Mouse (Mus musculus): ENCODE data around the gene Slc12a7. TPM values are rescaled to one million over a fixed set of nuclear protein-coding genes. Genes with fewer than 3 reads are reported as not detected.
A peak's percentile ranks its signal among the peaks of the same experiment; 100 is the strongest.

The Slc12a7 gene
- polyA plus RNA-seq, 1 experiment from 2014 or later, result 12.9 TPM

DNA sequence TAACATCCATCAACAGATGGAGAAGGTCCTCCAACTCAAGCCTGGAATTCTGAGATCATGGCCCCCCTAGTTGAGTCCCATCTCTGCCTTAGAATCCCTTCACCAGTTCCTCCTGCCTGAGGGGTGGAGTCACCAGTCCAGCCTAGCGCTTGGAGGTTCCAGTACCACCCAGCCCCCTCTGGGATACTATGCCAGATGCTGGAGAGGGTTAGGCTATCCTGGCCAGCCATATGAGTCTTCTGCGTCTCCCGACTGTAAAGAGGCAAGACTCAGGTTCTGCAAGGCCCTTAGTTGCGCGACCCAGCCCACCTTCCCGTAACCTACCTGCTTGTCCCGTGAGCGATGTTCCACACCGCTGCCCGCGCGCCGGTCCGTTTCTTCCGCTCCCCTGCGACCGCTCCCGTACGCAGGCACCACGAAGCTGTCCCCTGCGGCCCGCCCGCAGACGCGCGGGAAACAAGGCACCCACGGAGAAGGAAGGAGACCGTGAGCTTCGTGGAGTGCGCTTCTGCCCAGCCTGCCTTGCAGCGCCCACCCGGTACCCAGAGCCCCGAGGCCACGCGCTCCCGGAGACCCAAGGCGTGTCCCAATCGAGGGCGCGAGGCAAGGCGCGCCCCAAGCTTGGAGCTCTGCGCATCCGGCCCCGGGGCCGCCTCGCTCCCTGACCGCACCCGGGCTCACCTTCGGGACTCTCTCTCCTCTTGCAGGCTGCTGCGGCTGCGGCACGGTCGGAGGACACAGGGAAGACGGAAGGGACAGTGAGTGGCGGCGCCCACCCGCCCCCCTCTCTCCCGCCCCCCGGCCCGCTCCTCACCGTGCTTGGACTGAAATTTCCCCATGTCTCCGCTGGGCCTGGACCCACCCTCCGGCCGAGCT, 113.9 kb downstream of the Slc12a7 start:
- H3K4me1 ChIP-seq (replicated peaks; ENCODE audit: control insufficient read depth, insufficient read depth, low read length), result no peaks in the 10 kb centered on the region
- H3K9ac ChIP-seq (ENCODE audit: low read depth, low read length), result peak overlapping the region; percentile 43
- H3K4me3 ChIP-seq (ENCODE audit: low read depth, low read length), result peak overlapping the region; percentile 58
- peak overlapping the region; percentile 88 for H3K4me2 ChIP-seq (replicated peaks; ENCODE audit: low read depth)
- H3K27ac ChIP-seq (ENCODE audit: low read depth, low read length), result no peak overlapping the region
- no peak for TF ChIP-seq CTCF (IDR thresholded peaks at IDR 0.05; ENCODE audit: low read depth)
- no peaks in the 10 kb centered on the region for H3K9me3 ChIP-seq (ENCODE audit: control insufficient read depth)
- peak; percentile 59 for ATAC-seq
- WGBS, result 1% methylated on average over 62 of the region's 65 CpGs
- H3K27me3 ChIP-seq (replicated peaks; ENCODE audit: control insufficient read depth, insufficient read depth, low read length), result peaks cover 15% of the 10 kb centered on the region; the same call in 1 of the 2 replicates
- H3K36me3 ChIP-seq (ENCODE audit: control insufficient read depth, insufficient read depth), result no peaks in the 10 kb centered on the region

DNA sequence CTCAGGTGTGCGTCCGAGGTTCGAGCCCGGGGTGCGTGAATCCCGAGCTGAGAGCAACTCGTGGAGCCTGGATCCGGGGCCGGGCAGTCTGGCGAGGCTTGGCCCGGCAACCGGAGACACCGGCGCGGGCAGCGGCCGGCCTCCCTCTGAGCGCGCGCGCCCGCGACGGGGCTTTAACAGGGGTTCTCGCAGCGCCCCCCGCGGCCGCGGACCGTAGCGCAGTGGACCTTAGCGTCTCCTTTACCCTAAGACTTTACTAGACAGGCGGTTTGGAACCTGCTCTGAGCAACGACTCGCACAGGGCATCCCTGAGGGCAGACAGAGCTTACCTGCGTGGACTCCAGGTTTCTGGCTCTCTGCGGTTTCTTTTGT, 114.6 kb downstream of the Slc12a7 start, which contains the start of gene Nkd2:
Gene Nkd2, minus strand, starts transcription at position 167 of the 372 bp plus-strand sequence.
- Histone ChIP-seq H3K27me3 (replicated peaks; ENCODE audit: control insufficient read depth, insufficient read depth, low read length) (peaks cover 15% of the 10 kb centered on the region; the same call in 1 of the 2 replicates), H3K9me3 (ENCODE audit: control insufficient read depth) (no peaks in the 10 kb centered on the region), H3K9ac (ENCODE audit: low read depth, low read length) (peak within 1 kb of the TSS; percentile 43), H3K4me2 (replicated peaks; ENCODE audit: low read depth) (peak within 1 kb of the TSS; percentile 88), H3K36me3 (ENCODE audit: control insufficient read depth, insufficient read depth) (no peaks in the 10 kb centered on the region), H3K4me1 (replicated peaks; ENCODE audit: control insufficient read depth, insufficient read depth, low read length) (no peaks in the 10 kb centered on the region), H3K27ac (ENCODE audit: low read depth, low read length) (no peak within 1 kb of the TSS), H3K4me3 (ENCODE audit: low read depth, low read length) (peak within 1 kb of the TSS; percentile 58)
- TF ChIP-seq CTCF (IDR thresholded peaks at IDR 0.05; ENCODE audit: low read depth), result peak; percentile 86
- WGBS, result under 1% methylated on average over 38 of the region's 38 CpGs
- ATAC-seq, result peak; percentile 82

Other genes starting within 250 kb of the Slc12a7 start
- 4.3 and 5.0 TPM in 2 replicates for gene Slc6a3, start 196.3 kb upstream of the Slc12a7 start, polyA plus RNA-seq (2015; fragmentation: Nextera tagmentation; extraction: Ambion mirVana)
- 127 and 132 TPM in 2 replicates for gene Clptm1l, start 129.1 kb upstream of the Slc12a7 start, polyA plus RNA-seq (2015; fragmentation: Nextera tagmentation; extraction: Ambion mirVana)
- gene Tert, start 106.2 kb upstream of the Slc12a7 start, polyA plus RNA-seq (2015; fragmentation: Nextera tagmentation; extraction: Ambion mirVana), result 2.4 and 3.0 TPM in 2 replicates
- 0.04 and 0.20 TPM in 2 replicates for gene Slc6a18, start 55.1 kb upstream of the Slc12a7 start, polyA plus RNA-seq (2015; fragmentation: Nextera tagmentation; extraction: Ambion mirVana)
- 110 and 119 TPM in 2 replicates for gene Slc6a19, start 28.2 kb upstream of the Slc12a7 start, polyA plus RNA-seq (2015; fragmentation: Nextera tagmentation; extraction: Ambion mirVana)
- gene Nkd2, start 114.5 kb downstream of the Slc12a7 start, polyA plus RNA-seq (2015; fragmentation: Nextera tagmentation; extraction: Ambion mirVana), result 4.1 and 4.6 TPM in 2 replicates
- gene Trip13, start 204.7 kb downstream of the Slc12a7 start, polyA plus RNA-seq (2015; fragmentation: Nextera tagmentation; extraction: Ambion mirVana), result 8.4 and 12.1 TPM in 2 replicates
- 23.2 and 24.0 TPM in 2 replicates for gene Brd9, start 204.7 kb downstream of the Slc12a7 start, polyA plus RNA-seq (2015; fragmentation: Nextera tagmentation; extraction: Ambion mirVana)
- not detected in 2 replicates for gene Zdhhc11, start 230.8 kb downstream of the Slc12a7 start, polyA plus RNA-seq (2015; fragmentation: Nextera tagmentation; extraction: Ambion mirVana)